Mouse (Mus musculus) gastrocnemius, adult 18-20 months (tissue): ENCODE measurements around the gene Kcnk4. TPM values are rescaled to one million over a fixed set of nuclear protein-coding genes. Genes with fewer than 3 reads are reported as not detected.

Experiments used
- DNase-seq: peaks from one replicate; pipeline ENCODE4 v3.0.0; 2021; ENCODE audit warnings: low spot score
- total RNA-seq, 2 experiments: library from RNA; stranded (reverse); gene quantifications; 2 replicates each; pipeline ENCODE4 v1.2.3; 2021

The Kcnk4 gene
- total RNA-seq, 2 experiments from 2014 or later, result not detected

DNA sequence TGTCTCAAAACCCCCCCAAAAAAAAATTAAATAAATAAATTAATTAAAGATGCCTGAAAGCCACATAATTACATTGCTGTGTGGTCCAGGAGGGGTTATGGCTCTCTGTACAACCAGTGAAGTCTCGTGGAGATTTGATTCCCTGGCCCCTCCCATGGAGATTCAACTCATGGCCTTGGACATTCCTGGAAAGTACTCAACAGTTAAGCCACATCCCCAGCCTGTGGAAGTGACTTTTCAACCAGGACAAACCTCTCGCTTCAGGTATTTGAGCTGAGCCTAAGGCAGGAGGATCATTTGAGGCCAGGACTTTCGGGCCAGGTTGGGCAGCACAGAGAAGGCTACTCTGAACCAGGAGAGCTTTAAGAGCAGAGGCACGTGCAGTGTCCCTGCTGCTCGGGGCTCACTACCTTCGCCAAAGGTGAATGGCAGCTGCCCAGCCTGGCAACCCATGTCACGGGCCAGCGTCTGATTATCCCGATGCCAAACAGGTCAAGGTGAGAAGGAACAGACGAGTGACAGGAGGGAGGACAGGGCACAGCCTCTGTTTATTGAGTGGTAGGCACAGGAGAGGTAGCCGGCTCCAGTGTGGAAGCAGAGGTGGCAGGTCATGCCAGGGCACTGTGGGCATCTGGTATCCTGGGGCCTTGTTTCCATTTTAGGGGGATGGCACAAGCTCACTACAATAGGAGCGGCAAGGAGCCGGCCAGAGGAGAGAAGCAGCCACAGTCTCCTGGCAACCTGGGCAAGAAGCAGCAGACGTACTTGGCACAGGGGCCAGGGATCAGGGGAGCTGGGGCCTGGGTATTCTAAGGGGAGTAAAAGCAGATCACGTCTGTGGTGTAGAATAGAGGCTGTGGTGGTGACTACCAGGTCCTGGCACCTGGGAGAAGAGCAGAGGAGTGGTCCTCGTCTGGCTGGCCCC lies 3.5 kb upstream of the Kcnk4 start:
- no peak for DNase-seq

DNA sequence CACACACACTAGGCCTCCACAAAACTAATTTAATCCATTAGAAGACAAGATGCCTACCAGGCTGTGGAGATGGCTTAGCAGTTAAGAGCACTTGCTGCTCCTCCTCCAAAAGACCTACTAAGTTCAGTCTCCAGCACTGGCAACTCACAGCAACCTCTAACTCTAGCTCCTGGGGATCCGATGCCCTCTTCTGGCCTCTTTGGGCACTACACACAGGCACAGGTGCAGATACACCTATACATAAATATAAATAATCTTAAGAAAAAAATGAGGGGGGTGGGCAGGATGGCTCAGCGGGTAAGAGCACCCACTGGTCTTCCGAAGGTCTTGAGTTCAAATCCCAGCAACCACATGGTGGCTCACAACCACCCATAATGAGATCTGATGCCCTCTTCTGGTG lies 2.0 kb upstream of the Kcnk4 start:
- DNase-seq, result no peak

GRCm38 (mm10) chr19:6933436-6934194 lies 700 bp downstream of the Kcnk4 start:
- DNase-seq, result no peak

DNA sequence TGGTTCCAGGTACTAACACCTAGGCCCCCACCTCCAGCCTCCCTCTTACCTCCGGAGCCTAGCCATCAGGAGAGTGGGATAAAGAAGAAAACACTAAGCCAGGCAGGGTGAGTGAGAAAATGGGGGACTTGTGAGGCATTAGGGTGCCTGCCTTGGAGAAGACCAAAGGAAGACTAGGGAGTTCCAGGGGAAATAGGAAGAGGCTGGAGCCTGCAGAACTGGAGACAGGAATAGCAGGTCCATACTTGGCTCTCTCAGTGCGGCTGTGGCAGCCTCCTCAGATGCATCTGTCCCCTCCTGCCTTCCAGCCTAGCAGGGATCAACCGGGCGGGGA lies 1.2 kb downstream of the Kcnk4 start:
- no peak for DNase-seq

DNA sequence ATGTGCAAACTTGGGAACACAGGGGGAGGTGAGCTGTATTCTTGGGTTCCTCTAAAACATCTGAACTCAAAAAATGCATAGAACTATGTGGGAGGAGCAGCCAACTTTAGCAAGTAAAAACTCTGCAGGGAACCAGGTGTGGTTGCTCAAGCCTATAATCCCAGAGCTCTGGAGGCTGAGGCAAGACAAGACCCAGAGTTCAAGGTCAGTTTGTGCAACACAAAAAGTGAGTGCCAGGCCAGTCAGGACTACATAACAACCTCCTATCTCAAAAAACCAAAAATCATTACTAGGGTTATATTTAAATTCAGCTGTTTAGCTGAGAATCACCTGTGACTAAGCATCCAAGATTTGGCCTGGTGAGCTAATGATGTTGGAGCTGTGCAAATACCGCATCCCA lies 2.3 kb downstream of the Kcnk4 start:
- no peak for DNase-seq

GRCm38 (mm10) chr19:6931002-6931401 lies 3.3 kb downstream of the Kcnk4 start:
- no peak for DNase-seq

GRCm38 (mm10) chr19:6928080-6928479 lies 6.2 kb downstream of the Kcnk4 start:
- DNase-seq, result no peak

DNA sequence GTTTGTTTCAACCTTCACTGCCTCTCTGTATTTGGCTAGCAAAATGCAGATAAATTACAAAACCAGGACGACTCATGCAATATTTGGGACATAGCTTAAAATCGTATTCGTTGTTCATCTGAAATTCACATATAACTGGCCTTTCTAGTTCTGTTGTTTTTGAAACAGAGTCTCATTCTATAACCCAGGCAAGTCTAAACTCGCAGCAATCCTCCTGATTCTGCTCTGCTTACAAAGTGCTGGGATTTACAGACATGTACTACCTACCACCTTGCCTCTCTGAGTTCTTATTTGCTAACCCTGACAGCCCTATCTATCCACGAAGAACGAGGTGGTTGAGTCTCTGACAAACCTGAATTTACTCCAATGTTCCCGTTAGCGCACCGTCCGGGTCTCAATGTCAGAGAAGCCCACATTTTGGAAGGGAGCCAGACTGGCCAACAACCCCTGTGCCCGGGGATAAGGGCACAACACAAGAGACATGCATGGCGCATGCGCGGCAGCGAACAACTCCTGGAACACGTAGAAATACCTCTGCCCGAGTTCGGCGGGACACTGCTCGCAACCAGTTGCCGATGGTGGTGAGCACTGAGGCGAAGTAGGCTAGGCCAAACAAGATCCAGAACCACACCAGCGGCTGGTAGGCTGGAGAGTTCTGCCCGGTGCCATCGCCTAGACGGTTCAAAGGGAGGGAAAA lies 7.6 kb downstream of the Kcnk4 start:
- no peak for DNase-seq

- DNase-seq, result no peak
Observed at GRCm38 (mm10) chr19:6925611-6926329, 8.5 kb downstream of the Kcnk4 start.

DNA sequence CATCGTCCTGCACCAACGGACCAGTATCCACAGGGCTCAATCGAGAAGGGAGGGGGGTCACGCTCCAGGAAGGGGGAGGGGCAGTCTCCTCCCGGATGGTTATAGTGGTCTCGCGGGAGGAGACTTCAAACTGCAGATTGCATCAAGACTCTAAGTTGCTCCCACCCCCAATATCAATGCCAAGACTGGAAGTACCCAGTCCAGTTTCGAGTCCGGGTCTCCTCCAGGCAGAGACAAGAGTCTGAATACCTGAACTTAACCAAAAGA lies 9.1 kb downstream of the Kcnk4 start, which contains the start of gene Catsperz:
TSS of gene Catsperz (minus strand) at position 74 of the 267 bp plus-strand sequence.
- DNase-seq, result no peak

DNA sequence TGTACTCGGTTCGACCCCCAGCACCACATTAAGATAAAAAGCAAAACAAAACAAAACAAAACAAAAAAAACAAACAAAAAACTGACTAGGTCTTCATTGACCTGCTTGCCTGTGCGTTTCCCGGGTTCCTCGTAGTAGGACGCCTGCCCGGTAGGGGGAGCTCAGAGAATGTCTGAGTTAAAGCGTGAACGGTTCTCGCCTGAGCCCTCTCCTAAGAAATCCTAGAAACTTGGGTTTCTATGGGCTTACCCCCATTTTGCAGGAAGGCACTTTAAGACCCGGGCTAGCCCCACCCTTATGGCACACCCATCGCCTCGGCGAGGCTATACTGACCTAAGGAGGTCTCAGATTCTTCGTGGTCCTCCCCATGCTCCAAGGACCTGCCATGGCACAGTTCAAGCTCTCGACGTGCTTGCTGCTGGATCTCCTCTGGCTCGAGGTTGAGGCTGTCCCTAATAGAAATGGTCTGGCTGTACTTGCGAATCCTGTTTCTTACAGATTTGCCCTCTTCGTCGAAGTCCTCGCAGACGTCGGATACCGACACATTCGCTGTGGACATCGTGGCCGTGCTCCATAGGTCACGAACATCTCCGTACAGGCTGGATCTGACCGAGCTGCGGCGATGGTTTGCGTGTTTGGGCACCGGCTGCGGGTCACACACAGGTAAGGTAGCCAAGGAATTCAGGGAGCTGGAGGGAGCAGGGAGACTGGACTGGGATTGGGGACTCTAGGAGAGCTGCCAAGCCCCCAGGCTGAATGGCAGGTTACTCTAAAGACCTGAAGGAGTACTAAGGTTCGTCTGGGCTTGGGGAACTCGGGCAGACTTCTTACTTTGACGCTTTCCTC lies 9.6 kb downstream of the Kcnk4 start:
- DNase-seq, result peak; percentile 85

- no peak for DNase-seq
Observed at GRCm38 (mm10) chr19:6922901-6923735, 11.2 kb downstream of the Kcnk4 start.

DNA sequence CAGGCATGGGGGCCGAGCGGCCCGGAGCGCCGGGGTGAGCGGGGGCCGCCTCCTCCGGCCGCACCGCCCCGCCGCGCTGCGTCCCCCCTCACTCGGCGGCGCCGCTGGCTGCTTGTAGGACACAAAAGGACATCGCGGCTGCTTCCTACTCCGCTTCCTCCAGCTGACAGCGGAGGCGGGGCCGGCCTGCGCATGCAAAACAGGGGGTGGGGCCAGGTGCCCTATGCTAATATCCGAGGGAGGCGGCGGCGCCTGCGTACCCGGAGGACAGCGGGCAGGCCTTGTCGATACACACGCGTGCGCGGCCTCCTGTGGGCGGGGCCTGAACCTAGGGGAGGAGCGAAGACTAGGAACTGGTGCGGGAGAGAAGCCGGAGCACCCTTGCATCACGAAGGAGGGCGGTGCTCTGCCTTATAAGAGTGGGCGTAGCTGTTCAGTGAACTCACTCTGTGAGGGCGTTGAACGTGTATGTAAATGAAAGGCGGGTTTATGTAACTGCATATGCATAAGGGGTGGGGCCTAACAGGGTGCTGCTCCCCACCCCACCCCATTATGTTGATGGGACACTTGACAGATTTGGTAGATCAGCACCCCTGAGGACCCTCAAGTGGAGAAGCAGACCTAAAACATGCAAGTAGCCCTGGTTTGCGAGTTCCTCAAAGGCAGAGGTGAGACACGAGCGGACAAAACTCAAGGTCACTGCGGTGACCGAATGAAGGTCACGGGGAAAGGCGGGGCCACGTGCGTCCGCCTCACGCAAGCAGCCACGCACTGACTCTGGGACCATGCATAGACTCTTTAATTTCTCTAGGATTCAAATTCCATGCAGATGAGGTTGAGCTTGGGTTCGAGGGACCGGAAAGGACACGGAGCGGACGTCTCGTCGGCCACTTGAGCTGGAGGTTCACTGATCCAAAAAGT lies 12.4 kb downstream of the Kcnk4 start, which contains the start of gene Esrra:
TSS of gene Esrra (minus strand) at position 167 of the 921 bp plus-strand sequence.
- peak; percentile 100 for DNase-seq

DNA sequence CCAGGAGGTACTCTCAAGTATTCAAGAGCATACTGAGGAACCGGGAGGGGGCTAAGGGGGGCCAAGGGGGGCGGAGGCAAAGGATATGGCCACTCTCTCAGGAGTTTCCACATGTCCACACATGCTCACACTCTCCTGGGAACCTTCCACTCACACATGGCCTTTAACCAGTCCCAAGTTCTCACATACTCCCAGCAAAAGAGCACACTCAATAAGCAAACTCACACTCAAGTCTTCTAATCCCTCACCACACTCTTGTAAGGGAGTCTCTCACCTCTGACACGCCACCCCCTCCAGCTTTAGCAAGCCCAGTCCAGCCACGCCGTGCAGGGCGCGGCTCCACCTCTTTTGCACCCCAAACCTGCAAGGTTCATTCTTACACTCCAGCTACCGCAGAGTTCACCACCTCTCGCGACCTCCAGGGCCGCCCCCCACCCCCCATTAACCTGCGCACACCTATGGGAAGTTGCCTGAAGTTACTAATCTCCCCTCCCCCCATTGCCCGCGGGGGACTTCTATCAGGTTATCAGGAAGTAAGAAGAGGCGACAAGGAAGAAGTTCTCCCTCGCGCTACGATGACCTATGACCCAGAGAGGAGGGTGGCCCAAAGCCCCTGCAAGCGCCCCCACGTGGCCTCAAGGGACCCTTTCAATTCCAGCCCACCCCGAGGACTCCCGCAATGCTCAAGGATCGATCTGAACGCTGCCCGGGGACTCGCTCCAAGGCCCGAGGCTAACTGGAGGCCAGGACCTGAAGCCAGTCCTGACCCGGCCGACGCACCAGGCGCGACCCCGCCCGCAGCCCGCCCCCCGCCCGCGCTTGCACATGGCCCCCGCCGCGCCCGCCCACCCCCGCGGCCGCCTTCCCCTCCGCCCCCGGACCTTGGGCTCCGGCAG lies 13.3 kb downstream of the Kcnk4 start:
- peak; percentile 52 for DNase-seq

DNA sequence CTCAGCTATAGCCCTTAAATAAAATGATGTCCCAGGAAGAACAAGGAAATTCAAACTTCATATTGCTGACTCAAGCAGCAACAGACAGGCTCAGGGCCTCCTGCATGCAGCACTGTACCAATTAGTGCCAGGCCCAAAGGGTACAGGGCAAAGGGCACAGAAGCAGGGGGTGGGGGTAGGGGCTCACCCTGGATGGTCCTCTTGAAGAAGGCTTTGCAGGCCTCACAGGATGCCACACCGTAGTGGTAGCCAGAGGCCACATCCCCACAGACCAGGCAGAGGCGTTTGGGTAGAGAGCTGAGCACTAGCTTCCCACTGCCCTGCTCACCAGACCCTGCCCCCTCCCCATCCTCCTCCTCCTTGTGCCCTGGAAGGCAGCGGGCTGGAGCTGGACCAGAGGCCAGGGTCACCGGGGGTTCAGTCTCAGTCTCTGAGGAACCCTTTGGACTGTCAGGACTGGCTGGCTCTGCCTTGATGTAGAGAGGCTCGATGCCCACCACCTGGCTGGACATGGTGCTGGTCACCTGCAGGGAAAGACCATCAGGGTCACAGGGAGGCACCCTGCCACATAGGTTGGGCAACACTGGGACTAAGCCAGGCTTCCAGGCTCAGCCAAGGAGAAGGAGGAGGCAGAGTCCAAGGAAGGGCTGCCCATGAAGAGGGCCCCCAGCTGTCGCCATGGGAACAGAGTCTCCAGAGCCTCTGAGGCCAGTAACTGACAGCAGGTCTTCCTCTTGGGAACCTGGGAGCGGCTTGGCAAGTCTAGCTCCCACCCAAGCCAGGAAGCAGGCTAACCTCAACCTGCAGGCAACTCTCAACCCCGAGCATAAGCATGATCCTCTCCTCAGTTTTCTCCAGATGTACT lies 14.2 kb downstream of the Kcnk4 start:
- peak; percentile 54 for DNase-seq

DNA sequence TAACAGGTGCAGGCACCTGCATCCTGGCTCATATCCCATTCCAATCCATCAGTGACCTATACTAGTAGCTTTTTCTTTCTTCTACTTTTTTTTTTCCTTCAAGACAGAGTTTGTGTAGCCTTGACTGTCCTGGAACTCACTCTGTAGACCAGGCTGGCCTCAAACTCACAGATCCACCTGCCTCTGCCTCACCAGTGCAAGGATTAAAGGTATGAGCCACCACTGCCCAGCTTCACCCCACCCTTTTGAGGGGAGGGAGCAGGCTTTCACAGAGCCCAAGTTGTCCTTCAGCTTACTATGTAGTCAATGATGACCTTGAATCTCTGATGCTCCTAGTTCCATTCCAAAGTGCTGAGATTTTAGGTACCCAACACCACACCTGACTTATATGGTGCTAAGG lies 14.9 kb downstream of the Kcnk4 start:
- no peak for DNase-seq

GRCm38 (mm10) chr19:6918321-6918720 lies 16.0 kb downstream of the Kcnk4 start:
- DNase-seq, result no peak
